Mouse (Mus musculus) adrenal gland, adult (tissue): ENCODE data around the gene Pld1.

Source experiments
- DNase-seq, 2 experiments: peaks; one replicate each; pipeline ENCODE4 v3.0.0; 2022 to 2023; ENCODE audit warnings: low spot score in 1 of 2; ENCODE audit not compliant: inconsistent age in 2 of 2

Pld1 gene

GRCm38 (mm10) chr3:28041236-28041635 lies 102.7 kb downstream of the Pld1 start:
- no peak for DNase-seq

GRCm38 (mm10) chr3:28042366-28042765 lies 103.9 kb downstream of the Pld1 start:
- DNase-seq = no peak

- DNase-seq = no peak
Measured at GRCm38 (mm10) chr3:28047599-28047998, 109.1 kb downstream of the Pld1 start.

- no peak for DNase-seq
Measured at GRCm38 (mm10) chr3:28049526-28049925, 111.0 kb downstream of the Pld1 start.

- no peak for DNase-seq
Measured at GRCm38 (mm10) chr3:28053076-28053475, 114.6 kb downstream of the Pld1 start.

- no peak for DNase-seq
Measured at GRCm38 (mm10) chr3:28060713-28061112, 122.2 kb downstream of the Pld1 start.

- no peak for DNase-seq
Measured at GRCm38 (mm10) chr3:28061155-28061554, 122.7 kb downstream of the Pld1 start.

GRCm38 (mm10) chr3:28079211-28079610 lies 140.7 kb downstream of the Pld1 start:
- no peak for DNase-seq

- no peak for DNase-seq
Measured at GRCm38 (mm10) chr3:28080116-28080515, 141.6 kb downstream of the Pld1 start.

- DNase-seq = no peak
Measured at GRCm38 (mm10) chr3:28081012-28081411, 142.5 kb downstream of the Pld1 start.

GRCm38 (mm10) chr3:28083218-28083617 lies 144.7 kb downstream of the Pld1 start:
- DNase-seq = no peak

GRCm38 (mm10) chr3:28084281-28084680 lies 145.8 kb downstream of the Pld1 start:
- no peak for DNase-seq

GRCm38 (mm10) chr3:28091296-28091695 lies 152.8 kb downstream of the Pld1 start:
- no peak for DNase-seq

GRCm38 (mm10) chr3:28091741-28092140 lies 153.2 kb downstream of the Pld1 start:
- no peak for DNase-seq

GRCm38 (mm10) chr3:28093684-28094302 lies 155.3 kb downstream of the Pld1 start:
- no peak for DNase-seq

GRCm38 (mm10) chr3:28095451-28095850 lies 157.0 kb downstream of the Pld1 start:
- DNase-seq = no peak

- no peak for DNase-seq
Measured at GRCm38 (mm10) chr3:28099175-28099574, 160.7 kb downstream of the Pld1 start.

GRCm38 (mm10) chr3:28104992-28105391 lies 166.5 kb downstream of the Pld1 start:
- no peak for DNase-seq

GRCm38 (mm10) chr3:28107446-28108004 lies 169.0 kb downstream of the Pld1 start:
- peak; percentile 32 to 85 for DNase-seq

- DNase-seq = peak; percentile 86
Measured at GRCm38 (mm10) chr3:28111516-28111915, 173.0 kb downstream of the Pld1 start.

- no peak for DNase-seq
Measured at GRCm38 (mm10) chr3:28113881-28114280, 175.4 kb downstream of the Pld1 start.

GRCm38 (mm10) chr3:28141716-28142115 lies 203.2 kb downstream of the Pld1 start:
- DNase-seq = no peak

- no peak for DNase-seq
Measured at GRCm38 (mm10) chr3:28142121-28142520, 203.6 kb downstream of the Pld1 start.
